Mouse (Mus musculus): Measurements from ENCODE around the gene Samd13.

Samd13 gene

DNA sequence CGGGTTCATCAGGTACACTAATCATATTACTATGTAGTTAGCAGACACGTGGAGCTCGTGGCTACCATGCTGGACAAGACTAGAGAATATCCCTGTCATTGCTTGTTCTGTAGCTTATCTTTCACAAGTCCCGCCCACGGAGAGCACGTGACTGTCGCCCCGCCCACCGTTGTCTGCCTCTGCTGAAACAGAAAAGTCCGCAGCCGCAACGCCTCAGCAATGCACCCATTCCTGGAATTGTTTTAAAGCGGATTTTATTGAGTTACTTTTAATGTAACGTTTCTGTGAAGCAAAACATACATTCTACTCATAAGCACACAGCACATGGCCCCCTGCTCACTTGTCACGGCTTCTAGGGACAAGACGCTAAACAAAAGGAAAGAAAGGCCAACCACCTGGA, 5.7 kb downstream of the Samd13 start:
- in situ Hi-C loops (cut with MboI; ENCODE audit: low pct_unique_long_range_greater_than_20kb in 1 of 2, low sequenced_read_pairs in 2 of 2, unreplicated experiment in 1 of 2), result no loop called here

DNA sequence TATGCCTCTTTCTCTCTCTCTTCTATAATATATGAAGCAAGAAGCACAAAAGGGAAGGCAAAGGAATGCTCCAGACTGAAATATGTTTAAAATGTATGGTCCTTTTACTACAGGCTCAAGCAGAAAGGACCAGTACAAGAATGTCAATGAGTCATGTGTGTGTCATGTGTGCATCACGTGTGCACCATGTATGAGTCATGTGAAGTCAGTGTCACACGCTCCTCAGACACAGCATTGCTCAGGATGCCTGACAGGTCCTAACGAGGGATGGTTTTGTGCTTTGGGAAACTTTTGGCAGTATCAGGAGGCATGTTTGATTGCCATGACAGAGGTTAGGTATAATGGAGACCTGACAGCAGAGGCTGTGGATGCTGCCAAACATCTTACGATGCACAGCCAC, 9.2 kb downstream of the Samd13 start:
- in situ Hi-C loops (cut with MboI; ENCODE audit: low pct_unique_long_range_greater_than_20kb in 1 of 2, low sequenced_read_pairs in 2 of 2, unreplicated experiment in 1 of 2), result no loop called here

- in situ Hi-C loops (cut with MboI; ENCODE audit: low pct_unique_long_range_greater_than_20kb in 1 of 2, low sequenced_read_pairs in 2 of 2, unreplicated experiment in 1 of 2), result no loop called here
These were observed 10.3 kb downstream of the Samd13 start for GRCm38 (mm10) chr3:146675101-146675500.

- in situ Hi-C loops (cut with MboI; ENCODE audit: low pct_unique_long_range_greater_than_20kb in 1 of 2, low sequenced_read_pairs in 2 of 2, unreplicated experiment in 1 of 2), result no loop called here
These were observed 14.3 kb downstream of the Samd13 start for GRCm38 (mm10) chr3:146671121-146671520.

DNA sequence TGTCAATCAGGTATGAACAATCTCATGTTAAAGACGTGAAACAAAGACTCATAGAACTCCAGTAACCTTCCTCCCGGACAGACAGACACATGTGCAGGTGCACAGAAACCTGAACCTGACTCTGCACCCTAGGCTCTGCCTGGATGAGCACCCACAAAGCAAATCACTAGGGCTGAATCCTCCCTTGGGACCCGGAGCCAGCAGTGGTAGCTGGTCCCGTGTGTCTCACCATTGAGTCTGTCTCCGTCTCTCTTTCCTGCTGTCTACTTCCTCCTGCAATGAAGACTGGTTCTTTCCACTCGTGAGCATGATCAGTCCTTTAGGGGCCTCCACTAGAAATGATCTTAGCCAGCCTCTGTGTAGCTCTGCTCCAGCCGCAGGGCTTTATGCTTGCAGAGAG, 23.5 kb downstream of the Samd13 start:
- in situ Hi-C loops (cut with MboI; ENCODE audit: low pct_unique_long_range_greater_than_20kb in 1 of 2, low sequenced_read_pairs in 2 of 2, unreplicated experiment in 1 of 2), result no loop called here

DNA sequence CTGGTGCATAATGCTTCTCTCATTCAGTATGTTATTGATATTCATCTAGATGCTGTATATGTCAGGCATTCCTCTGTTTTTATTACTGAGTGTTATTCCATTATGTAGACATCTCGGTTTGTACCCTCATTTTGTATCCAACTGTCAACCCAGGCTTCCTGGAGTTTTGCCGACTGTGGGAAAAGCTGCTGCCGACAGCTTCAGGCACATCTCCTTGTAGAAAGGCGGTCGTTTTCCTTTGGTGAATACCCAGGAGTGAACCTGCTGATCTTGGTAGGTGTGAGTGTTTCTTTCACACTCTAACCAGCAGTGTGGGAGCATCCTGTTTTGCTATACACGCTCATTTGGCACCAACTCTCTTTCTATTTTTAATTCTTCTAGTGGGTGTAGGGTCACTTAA, 24.4 kb downstream of the Samd13 start:
- in situ Hi-C loops (cut with MboI; ENCODE audit: low pct_unique_long_range_greater_than_20kb in 1 of 2, low sequenced_read_pairs in 2 of 2, unreplicated experiment in 1 of 2), result no loop called here

DNA sequence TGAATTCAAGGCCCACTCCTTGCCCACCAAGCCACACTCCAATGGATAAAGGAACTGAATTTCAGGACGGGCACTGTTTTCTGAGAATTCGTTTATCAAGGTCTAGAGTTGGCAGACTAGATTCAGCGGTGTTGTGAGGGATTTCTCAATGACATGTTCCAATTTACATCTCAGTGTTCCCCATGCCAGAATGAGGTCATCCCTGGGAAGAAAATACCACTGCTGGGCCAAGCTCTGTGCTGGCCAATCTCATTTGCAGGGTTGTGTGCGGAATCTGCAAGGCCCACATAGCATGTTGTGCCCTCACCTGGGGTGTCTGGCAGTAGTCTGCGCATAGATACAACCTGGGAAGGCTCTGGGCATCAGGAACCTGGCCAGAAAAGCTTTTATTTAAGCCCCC, 26.1 kb downstream of the Samd13 start:
- in situ Hi-C loops (cut with MboI; ENCODE audit: low pct_unique_long_range_greater_than_20kb in 1 of 2, low sequenced_read_pairs in 2 of 2, unreplicated experiment in 1 of 2), result no loop called here

DNA sequence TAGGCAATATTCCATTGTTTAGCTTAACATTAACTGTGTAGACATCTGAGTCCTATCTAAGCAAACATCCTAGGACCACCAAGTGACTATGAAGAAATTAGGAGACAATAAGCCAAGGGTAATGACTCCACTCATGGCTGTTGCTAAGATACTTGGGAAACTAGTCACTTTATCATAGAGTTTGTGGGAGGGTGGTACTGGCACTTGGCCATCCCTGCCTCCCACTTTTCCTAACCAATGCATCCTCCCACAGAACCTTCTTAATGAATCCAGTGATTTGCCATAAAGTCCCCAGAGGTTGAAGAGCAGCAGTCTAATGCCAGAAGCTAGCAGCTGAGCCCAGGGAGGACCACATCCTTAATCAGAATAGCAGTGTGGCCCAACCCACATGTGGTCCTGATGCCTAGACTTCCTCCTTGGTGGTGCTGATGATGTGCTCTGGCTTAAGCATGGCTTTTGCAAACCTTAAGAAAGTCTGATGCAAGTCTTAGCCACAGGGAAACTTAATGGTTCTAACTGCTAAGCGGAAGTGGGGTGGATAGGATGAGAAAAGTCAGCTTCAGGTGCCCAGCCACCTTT, 27.2 kb downstream of the Samd13 start:
- in situ Hi-C loops (cut with MboI; ENCODE audit: low pct_unique_long_range_greater_than_20kb in 1 of 2, low sequenced_read_pairs in 2 of 2, unreplicated experiment in 1 of 2), result no loop called here

GRCm38 (mm10) chr3:146657433-146657832, 28.0 kb downstream of the Samd13 start:
- in situ Hi-C loops (cut with MboI; ENCODE audit: low pct_unique_long_range_greater_than_20kb in 1 of 2, low sequenced_read_pairs in 2 of 2, unreplicated experiment in 1 of 2), result no loop called here

GRCm38 (mm10) chr3:146655111-146655577, 30.2 kb downstream of the Samd13 start:
- in situ Hi-C loops (cut with MboI; ENCODE audit: low pct_unique_long_range_greater_than_20kb in 1 of 2, low sequenced_read_pairs in 2 of 2, unreplicated experiment in 1 of 2), result no loop called here

DNA sequence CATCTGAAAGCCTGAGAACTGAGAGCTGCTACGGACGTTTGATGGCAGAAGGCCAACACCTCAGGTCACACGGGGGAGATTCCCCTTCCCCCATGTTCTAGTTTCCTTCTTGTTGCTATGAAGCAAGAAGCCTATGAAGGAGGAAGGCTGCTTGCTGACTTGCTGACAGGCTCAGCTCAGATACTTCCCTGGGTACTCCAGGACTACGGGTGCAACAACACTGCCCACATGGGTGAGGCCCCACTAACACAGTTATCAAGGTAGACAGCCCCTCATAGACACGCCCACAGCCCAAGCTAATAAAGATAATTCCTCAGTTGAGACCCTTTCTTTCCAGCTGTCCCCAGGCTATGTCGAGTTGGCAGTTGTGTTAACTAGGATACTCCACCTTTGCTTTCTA, 31.7 kb downstream of the Samd13 start:
- in situ Hi-C loops (cut with MboI; ENCODE audit: low pct_unique_long_range_greater_than_20kb in 1 of 2, low sequenced_read_pairs in 2 of 2, unreplicated experiment in 1 of 2), result no loop called here

DNA sequence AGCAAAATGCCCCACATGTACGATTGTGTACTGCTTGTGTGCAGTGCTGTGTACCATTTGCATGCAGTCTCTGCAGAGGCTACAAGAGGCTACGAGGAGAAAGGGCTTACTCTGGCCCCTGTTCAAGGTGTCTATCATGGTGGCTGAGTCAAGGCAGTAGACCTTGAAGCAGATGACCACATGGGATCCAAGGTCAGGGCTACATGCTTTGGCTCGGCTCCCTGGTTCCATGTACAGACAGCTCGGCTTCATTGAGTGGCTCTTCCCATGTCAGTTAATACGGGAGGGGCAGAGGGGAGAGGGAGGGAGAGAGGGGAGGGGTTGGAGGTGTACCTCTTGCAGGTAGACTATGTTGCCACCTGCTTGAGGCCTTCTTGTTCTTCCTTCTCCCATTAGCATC, 33.0 kb downstream of the Samd13 start:
- in situ Hi-C loops (cut with MboI; ENCODE audit: low pct_unique_long_range_greater_than_20kb in 1 of 2, low sequenced_read_pairs in 2 of 2, unreplicated experiment in 1 of 2), result no loop called here

DNA sequence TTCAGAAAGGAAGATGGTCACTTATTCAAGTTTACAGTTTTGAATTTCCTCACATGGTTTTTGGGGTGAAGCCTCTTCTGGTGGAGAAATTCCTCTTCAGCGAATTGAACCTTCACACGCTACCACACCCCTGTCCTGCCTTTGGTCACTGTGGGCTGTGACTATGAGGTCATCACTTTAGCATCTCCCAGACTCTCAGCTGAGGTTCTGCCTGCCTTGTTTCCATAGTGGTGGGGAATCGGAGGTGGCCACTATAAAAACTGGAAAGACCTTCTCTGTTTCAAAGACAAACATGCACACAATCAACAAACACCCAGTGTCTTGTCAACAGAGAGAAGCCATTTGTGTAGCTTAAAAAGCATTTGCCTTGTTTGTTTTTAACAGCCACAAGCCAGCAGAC, 34.2 kb downstream of the Samd13 start, which contains the start of gene 4930503B20Rik:
Gene 4930503B20Rik (minus strand): TSS at position 101 of the 400 bp plus-strand sequence.
- in situ Hi-C loops (cut with MboI; ENCODE audit: low pct_unique_long_range_greater_than_20kb in 1 of 2, low sequenced_read_pairs in 2 of 2, unreplicated experiment in 1 of 2), result no loop called here

- in situ Hi-C loops (cut with MboI; ENCODE audit: low pct_unique_long_range_greater_than_20kb in 1 of 2, low sequenced_read_pairs in 2 of 2, unreplicated experiment in 1 of 2), result no loop called here
These were observed 34.7 kb downstream of the Samd13 start for GRCm38 (mm10) chr3:146650716-146651115.

GRCm38 (mm10) chr3:146649311-146649894, 36.0 kb downstream of the Samd13 start:
- in situ Hi-C loops (cut with MboI; ENCODE audit: low pct_unique_long_range_greater_than_20kb in 1 of 2, low sequenced_read_pairs in 2 of 2, unreplicated experiment in 1 of 2), result no loop called here

- in situ Hi-C loops (cut with MboI; ENCODE audit: low pct_unique_long_range_greater_than_20kb in 1 of 2, low sequenced_read_pairs in 2 of 2, unreplicated experiment in 1 of 2), result no loop called here
These were observed 43.5 kb downstream of the Samd13 start for GRCm38 (mm10) chr3:146641818-146642427.

- in situ Hi-C loops (cut with MboI; ENCODE audit: low pct_unique_long_range_greater_than_20kb in 1 of 2, low sequenced_read_pairs in 2 of 2, unreplicated experiment in 1 of 2), result no loop called here
These were observed 52.9 kb downstream of the Samd13 start for GRCm38 (mm10) chr3:146632506-146632905.

GRCm38 (mm10) chr3:146628227-146628982, 57.0 kb downstream of the Samd13 start:
- in situ Hi-C loops (cut with MboI; ENCODE audit: low pct_unique_long_range_greater_than_20kb in 1 of 2, low sequenced_read_pairs in 2 of 2, unreplicated experiment in 1 of 2), result no loop called here

- in situ Hi-C loops (cut with MboI; ENCODE audit: low pct_unique_long_range_greater_than_20kb in 1 of 2, low sequenced_read_pairs in 2 of 2, unreplicated experiment in 1 of 2), result no loop called here
These were observed 59.6 kb downstream of the Samd13 start for GRCm38 (mm10) chr3:146625766-146626165.
